8 mouse cellular contexts compared by ENCODE assay signal in the genomic region with DNA sequence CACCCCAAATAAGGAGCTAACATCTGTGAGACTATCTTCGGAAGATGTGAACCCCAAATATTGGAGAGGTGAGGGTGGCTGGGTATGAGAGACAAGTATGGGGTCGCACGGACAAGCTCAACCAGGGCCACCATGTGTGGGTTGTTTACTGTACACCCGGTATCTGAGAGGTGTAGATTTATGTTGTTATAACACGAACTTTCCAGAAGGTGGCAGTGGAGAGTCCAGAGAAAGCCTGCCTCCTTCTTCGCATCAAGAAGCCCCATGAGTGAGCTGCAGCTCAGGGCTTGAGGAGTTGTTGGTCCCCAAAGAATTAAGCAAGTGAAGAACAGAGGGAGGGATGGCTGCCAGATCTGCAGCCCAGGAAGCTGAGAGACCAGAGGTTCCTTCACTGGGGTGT.
DNase-seq lines count a peak whose midpoint lies in the region; ATAC-seq lines count a peak whose summit lies in the region.

No protein-coding gene starts in this region.

- no peak overlapping the region for H3K27ac ChIP-seq in forebrain, embryonic 15.5 days (replicated peaks)
- no peak overlapping the region for H3K27ac ChIP-seq in neural tube, embryonic 14.5 days (ENCODE audit: low read depth, low read length)

- DNase-seq in heart, adult 8-10 months (ENCODE audit: low spot score): peak; percentile 25
- DNase-seq in heart, adult 9 months (ENCODE audit: low spot score in 2 of 2): no peak
- DNase-seq in B cell, adult 2 months: peak; percentile 19 to 28
- peak; percentile 16 for DNase-seq in c-Kit-positive CD71-positive TER-119-negative erythroid progenitor cells, embryonic 14.5 days (ENCODE audit: low read depth)
- peak; percentile 38 to 43 for DNase-seq in layer of hippocampus, adult 8-10 months (ENCODE audit: low spot score in 2 of 2)
- no peak for DNase-seq in testis, postnatal 10 days (ENCODE audit: low spot score)

- peak; percentile 58 for ATAC-seq in forebrain, embryonic 15.5 days (replicated peaks)
- peak; percentile 34; the same call in 1 of the 2 replicates for ATAC-seq in neural tube, embryonic 14.5 days (ENCODE audit: low read depth)

- H3K36me3 ChIP-seq in forebrain, embryonic 15.5 days: no peaks in the 10 kb centered on the region
- H3K36me3 ChIP-seq in neural tube, embryonic 14.5 days (ENCODE audit: control insufficient read depth, insufficient read depth, low read length): no peaks in the 10 kb centered on the region

- H3K4me3 ChIP-seq in forebrain, embryonic 15.5 days: no peak overlapping the region
- H3K4me3 ChIP-seq in neural tube, embryonic 14.5 days (ENCODE audit: low read depth, low read length): no peak overlapping the region

- no peaks in the 10 kb centered on the region for H3K27me3 ChIP-seq in forebrain, embryonic 15.5 days
- H3K27me3 ChIP-seq in neural tube, embryonic 14.5 days (ENCODE audit: control insufficient read depth, insufficient read depth, low read length): no peaks in the 10 kb centered on the region

- peaks cover 4% of the 10 kb centered on the region for H3K9me3 ChIP-seq in forebrain, embryonic 15.5 days
- peaks cover 9% of the 10 kb centered on the region for H3K9me3 ChIP-seq in neural tube, embryonic 14.5 days (ENCODE audit: control insufficient read depth, low read length)

- H3K4me2 ChIP-seq in forebrain, embryonic 15.5 days (replicated peaks): no peak overlapping the region
- no peak overlapping the region for H3K4me2 ChIP-seq in neural tube, embryonic 14.5 days (ENCODE audit: low read depth, low read length)

- H3K9ac ChIP-seq in forebrain, embryonic 15.5 days (replicated peaks): no peak overlapping the region
- H3K9ac ChIP-seq in neural tube, embryonic 14.5 days (replicated peaks; ENCODE audit: low read depth, low read length): no peak overlapping the region

- no peaks in the 10 kb centered on the region for H3K4me1 ChIP-seq in forebrain, embryonic 15.5 days
- H3K4me1 ChIP-seq in neural tube, embryonic 14.5 days (ENCODE audit: control insufficient read depth, insufficient read depth, low read length): no peaks in the 10 kb centered on the region

- WGBS in forebrain, embryonic 15.5 days: 26% methylated on average over 6 of the region's 6 CpGs
- 25% methylated on average over 6 of the region's 6 CpGs for WGBS in neural tube, embryonic 14.5 days

Comparison
In these comparisons a context has a peak if more than half of its experiments do, and no peak if none do; other contexts are left out.
1. DNase-seq: peak in heart, adult 8-10 months (single experiment), B cell, adult 2 months (2 of 2), c-Kit-positive CD71-positive TER-119-negative erythroid progenitor cells, embryonic 14.5 days (single experiment) and layer of hippocampus, adult 8-10 months (2 of 2); none in heart, adult 9 months (0 of 2) and testis, postnatal 10 days (single experiment).